In the genomic region with DNA sequence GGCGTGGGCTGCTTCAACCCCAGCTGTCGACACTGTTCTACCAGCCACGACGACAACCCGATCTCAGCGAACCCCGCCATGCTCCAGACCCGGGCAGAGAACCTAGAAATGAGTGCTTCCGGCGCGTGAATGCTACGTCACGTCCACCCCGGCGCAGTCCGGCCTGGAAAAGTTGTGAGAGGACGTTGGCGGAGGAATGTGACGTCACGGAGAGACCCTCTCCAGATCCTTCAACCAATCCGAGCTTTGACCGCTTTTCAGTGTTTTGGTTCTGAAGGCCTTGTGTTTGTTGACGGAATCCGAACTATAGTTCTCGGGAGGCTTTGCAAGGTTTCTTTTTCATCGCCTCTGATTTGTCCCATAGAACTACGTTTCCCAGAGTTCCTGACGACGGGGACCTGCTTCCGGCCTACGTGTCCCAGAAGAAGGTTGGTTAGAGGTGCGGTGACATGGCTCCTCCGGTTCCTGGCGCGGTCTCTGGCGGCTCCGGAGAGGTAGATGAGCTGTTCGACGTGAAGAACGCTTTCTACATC, we compare ENCODE assay signal across 8 mouse cellular contexts. TPM values are rescaled to one million over a fixed set of nuclear protein-coding genes. Genes with fewer than 3 reads are reported as not detected.
A peak's percentile ranks its signal among the peaks of the same experiment; 100 is the strongest.
DNase-seq lines count a peak whose midpoint lies in the region; ATAC-seq and TF ChIP-seq lines count a peak whose summit lies in the region.

A gene (minus strand): TSS at position 132 of the 533 bp plus-strand sequence.
A gene (plus strand): TSS at position 161 of the 533 bp plus-strand sequence.

- ATAC-seq in kidney, embryonic 14.5 days (ENCODE audit: low FRiP score, low TSS enrichment) = peak; percentile 93
- ATAC-seq in limb, embryonic 15.5 days (ENCODE audit: insufficient number of reproducible peaks, low FRiP score, low TSS enrichment, low read depth) = peak; percentile 88

- H3K4me3 ChIP-seq in bone marrow macrophage, adult 2 months (ENCODE audit: insufficient read depth, low read length) = peak within 1 kb of the TSS; percentile 92
- peak within 1 kb of the TSS; percentile 96 for H3K4me3 ChIP-seq in embryonic fibroblast, embryonic 13.5 days (ENCODE audit: insufficient read depth, low read length)
- peak within 1 kb of the TSS; percentile 73 for H3K4me3 ChIP-seq in kidney, embryonic 14.5 days (ENCODE audit: low read length)
- H3K4me3 ChIP-seq in limb, embryonic 15.5 days = peak within 1 kb of the TSS; percentile 93

- H3K4me2 ChIP-seq in kidney, embryonic 14.5 days (replicated peaks; ENCODE audit: low read depth, low read length) = peak within 1 kb of the TSS; percentile 87
- peak within 1 kb of the TSS; percentile 76 for H3K4me2 ChIP-seq in limb, embryonic 15.5 days

- H3K27ac ChIP-seq in bone marrow macrophage, adult 2 months (ENCODE audit: insufficient read depth, low read depth, low read length) = peak within 1 kb of the TSS; percentile 51
- peak within 1 kb of the TSS; percentile 78 for H3K27ac ChIP-seq in embryonic fibroblast, embryonic 13.5 days (ENCODE audit: insufficient read depth, low read length)
- peak within 1 kb of the TSS; percentile 13 for H3K27ac ChIP-seq in kidney, embryonic 14.5 days (ENCODE audit: low read depth, low read length)
- peak within 1 kb of the TSS; percentile 84 for H3K27ac ChIP-seq in limb, embryonic 15.5 days

- no peak for TF ChIP-seq CTCF in bone marrow macrophage, adult 2 months (IDR thresholded peaks at IDR 0.05; ENCODE audit: low read depth, low read length)
- no peak for TF ChIP-seq CTCF in embryonic fibroblast, embryonic 13.5 days (IDR thresholded peaks at IDR 0.05; ENCODE audit: borderline replicate concordance, insufficient read depth, low read length)

- DNase-seq in A20 (ENCODE audit: low read depth, low spot score) = peak; percentile 96
- DNase-seq in heart, adult 9 months (ENCODE audit: low spot score in 2 of 2) = peak; percentile 93 to 95
- peak; percentile 81 to 91 for DNase-seq in monocyte, adult 2 months (ENCODE audit: low read depth in 1 of 2, low spot score in 2 of 2)
- DNase-seq in spleen, postnatal 36 days (ENCODE audit: low spot score in 2 of 2) = peak; percentile 90 to 91

- peaks cover 8% of the 10 kb centered on the region for H3K4me1 ChIP-seq in bone marrow macrophage, adult 2 months (ENCODE audit: control insufficient read depth, insufficient read depth, low read length)
- peaks cover 4% of the 10 kb centered on the region; the same call in 1 of the 2 replicates for H3K4me1 ChIP-seq in embryonic fibroblast, embryonic 13.5 days (ENCODE audit: control insufficient read depth, insufficient read depth, low read length)
- H3K4me1 ChIP-seq in kidney, embryonic 14.5 days (ENCODE audit: control insufficient read depth, insufficient read depth, low read length) = peaks cover 10% of the 10 kb centered on the region
- H3K4me1 ChIP-seq in limb, embryonic 15.5 days = peaks cover 31% of the 10 kb centered on the region

- no peak for TF ChIP-seq POLR2A in bone marrow macrophage, adult 2 months (IDR thresholded peaks at IDR 0.05; ENCODE audit: borderline replicate concordance, low read depth, low read length)
- TF ChIP-seq POLR2A in embryonic fibroblast, embryonic 13.5 days (IDR thresholded peaks at IDR 0.05; ENCODE audit: low read depth, low read length) = peak; percentile 84

- under 1% methylated on average over 40 of the region's 40 CpGs for WGBS in kidney, embryonic 14.5 days
- under 1% methylated on average over 40 of the region's 40 CpGs for whole genome bisulfite sequencing in limb, embryonic 15.5 days

- H3K9me3 ChIP-seq in kidney, embryonic 14.5 days (ENCODE audit: control insufficient read depth, low read length) = no peaks in the 10 kb centered on the region
- no peaks in the 10 kb centered on the region for H3K9me3 ChIP-seq in limb, embryonic 15.5 days

- peak within 1 kb of the TSS; percentile 70 for H3K9ac ChIP-seq in kidney, embryonic 14.5 days (ENCODE audit: low read depth, low read length)
- peak within 1 kb of the TSS; percentile 78 for H3K9ac ChIP-seq in limb, embryonic 15.5 days

- no peaks in the 10 kb centered on the region for H3K27me3 ChIP-seq in kidney, embryonic 14.5 days (ENCODE audit: control insufficient read depth, insufficient read depth, low read length)
- no peaks in the 10 kb centered on the region for H3K27me3 ChIP-seq in limb, embryonic 15.5 days

- peaks cover 52% of the 10 kb centered on the region for H3K36me3 ChIP-seq in kidney, embryonic 14.5 days (ENCODE audit: control insufficient read depth, insufficient read depth, low read length)
- H3K36me3 ChIP-seq in limb, embryonic 15.5 days = peaks cover 57% of the 10 kb centered on the region

RNA-seq across cellular contexts. Expression of the first gene that starts in this region (rescaled TPM):
- polyA plus RNA-seq in bone marrow macrophage, adult 2 months (2012; ENCODE audit: insufficient read depth, insufficient read length, missing spikeins) = 23.9 and 24.3 TPM in 2 replicates
- 24.8 and 31.6 TPM in 2 replicates for polyA plus RNA-seq in embryonic fibroblast, embryonic 13.5 days (2011; ENCODE audit: insufficient read length, low read depth, missing spikeins)
- 49.9 TPM in 2 replicates for polyA plus RNA-seq in kidney, embryonic 14.5 days (2014; fragmentation: Nextera tagmentation; extraction: Ambion mirVana)
- 52.7 and 53.1 TPM in 2 replicates for polyA plus RNA-seq in limb, embryonic 15.5 days (2015; fragmentation: Nextera tagmentation; extraction: Ambion mirVana)

RNA-seq across cellular contexts. Expression of the second gene that starts in this region (rescaled TPM):
- polyA plus RNA-seq in bone marrow macrophage, adult 2 months (2012; ENCODE audit: insufficient read depth, insufficient read length, missing spikeins) = 119 and 139 TPM in 2 replicates
- polyA plus RNA-seq in embryonic fibroblast, embryonic 13.5 days (2011; ENCODE audit: insufficient read length, low read depth, missing spikeins) = 129 and 132 TPM in 2 replicates
- 322 and 327 TPM in 2 replicates for polyA plus RNA-seq in kidney, embryonic 14.5 days (2014; fragmentation: Nextera tagmentation; extraction: Ambion mirVana)
- 397 and 441 TPM in 2 replicates for polyA plus RNA-seq in limb, embryonic 15.5 days (2015; fragmentation: Nextera tagmentation; extraction: Ambion mirVana)

Comparison
In these comparisons a context has a peak if more than half of its experiments do, and no peak if none do; other contexts are left out.
1. Peak in every context shown above with its lines: DNase-seq, ATAC-seq, H3K4me3 ChIP-seq and H3K27ac ChIP-seq.
2. H3K27ac ChIP-seq: peak in every context shown above with its lines; median percentile 84 in limb, embryonic 15.5 days; 78 in embryonic fibroblast, embryonic 13.5 days; 51 in bone marrow macrophage, adult 2 months; 13 in kidney, embryonic 14.5 days.